11 mouse cellular contexts compared by ENCODE assay signal in genomic region chr17:35833894-35834293, GRCm38 (mm10). TPM values are rescaled to one million over a fixed set of nuclear protein-coding genes. Genes with fewer than 3 reads are reported as not detected.
DNase-seq lines count a peak whose midpoint lies in the region; ATAC-seq and TF ChIP-seq lines count a peak whose summit lies in the region.
"Had no signal": no experiment of that assay in that cellular context is flagged by ENCODE, and none has a peak within 500 bp of the region (broad histone marks: within the 10 kb centered on the region; RNA-seq: fewer than 3 reads in every experiment).

No protein-coding gene starts in this region.

- no peak overlapping the region for H3K27ac ChIP-seq in hindbrain, embryonic 10.5 days
- no peak overlapping the region for H3K27ac ChIP-seq in hindbrain, postnatal 0 days
- no peak overlapping the region for H3K27ac ChIP-seq in hindbrain, embryonic 11.5 days (ENCODE audit: low read depth, low read length)
- no peak overlapping the region for H3K27ac ChIP-seq in midbrain, embryonic 11.5 days (ENCODE audit: low read depth, low read length)

- no peak overlapping the region for H3K4me2 ChIP-seq in hindbrain, postnatal 0 days (ENCODE audit: low read depth, low read length)
- peak overlapping the region; percentile 2; the same call in 1 of the 2 replicates for H3K4me2 ChIP-seq in hindbrain, embryonic 11.5 days (replicated peaks; ENCODE audit: low read depth, low read length)
- H3K4me2 ChIP-seq in midbrain, embryonic 11.5 days = 0 out of 2 replicates have a peak overlapping the region, but pooled peaks have one; percentile 12

- ATAC-seq in hindbrain, postnatal 0 days = no peak
- ATAC-seq in hindbrain, embryonic 11.5 days (ENCODE audit: low FRiP score) = no peak
- no peak for ATAC-seq in midbrain, embryonic 11.5 days (ENCODE audit: low FRiP score)

- no peak for TF ChIP-seq CTCF in hindbrain, postnatal 0 days (IDR thresholded peaks at IDR 0.05; ENCODE audit: low read depth)

- DNase-seq in hindbrain, embryonic 10.5 days (ENCODE audit: low spot score) = no peak
- no peak for DNase-seq in hindbrain, postnatal 0 days (ENCODE audit: low spot score)
- peak; percentile 26 for DNase-seq in ZHBTc4 (ENCODE audit: low read depth, low spot score)
- DNase-seq in hindbrain, embryonic 11.5 days (ENCODE audit: low spot score) = peak; percentile 28
- DNase-seq in midbrain, embryonic 11.5 days (ENCODE audit: low spot score, missing footprints) = peak; percentile 84
- no peak for DNase-seq in layer of hippocampus, postnatal 10 days (ENCODE audit: low spot score in 2 of 2)
- DNase-seq in left cerebral cortex, adult 11 months (ENCODE audit: low spot score) = no peak
- DNase-seq in layer of hippocampus, postnatal 14 days (ENCODE audit: low spot score in 2 of 2) = no peak
- DNase-seq: right cerebral cortex, postnatal 14 days had no signal

- H3K36me3 ChIP-seq in hindbrain, embryonic 10.5 days = peaks cover 78% of the 10 kb centered on the region
- H3K36me3 ChIP-seq in hindbrain, postnatal 0 days (ENCODE audit: insufficient read depth, low read length) = peaks cover 28% of the 10 kb centered on the region
- H3K36me3 ChIP-seq in hindbrain, embryonic 11.5 days (ENCODE audit: control insufficient read depth, insufficient read depth, low read length) = peaks cover 27% of the 10 kb centered on the region
- H3K36me3 ChIP-seq in midbrain, embryonic 11.5 days (ENCODE audit: control insufficient read depth, insufficient read depth, low read length) = peaks cover 31% of the 10 kb centered on the region

- peak overlapping the region; percentile 90 for H3K4me3 ChIP-seq in hindbrain, embryonic 10.5 days
- no peak overlapping the region for H3K4me3 ChIP-seq in hindbrain, postnatal 0 days (ENCODE audit: low read length)
- H3K4me3 ChIP-seq in hindbrain, embryonic 11.5 days (ENCODE audit: low read depth, low read length) = no peak overlapping the region
- H3K4me3 ChIP-seq in midbrain, embryonic 11.5 days (ENCODE audit: low read depth, low read length) = no peak overlapping the region
- H3K4me3 ChIP-seq: layer of hippocampus, adult 2 months; megakaryocyte, embryonic 14.5 days had no signal

- H3K27me3 ChIP-seq in hindbrain, embryonic 10.5 days (ENCODE audit: insufficient read depth, poor library complexity, severe bottlenecking) = no peaks in the 10 kb centered on the region
- H3K27me3 ChIP-seq in hindbrain, postnatal 0 days (ENCODE audit: insufficient read depth, low read length) = no peaks in the 10 kb centered on the region
- H3K27me3 ChIP-seq in hindbrain, embryonic 11.5 days (ENCODE audit: control insufficient read depth, insufficient read depth, low read length) = no peaks in the 10 kb centered on the region
- no peaks in the 10 kb centered on the region for H3K27me3 ChIP-seq in midbrain, embryonic 11.5 days (ENCODE audit: control insufficient read depth, insufficient read depth, low read length)
- H3K27me3 ChIP-seq: megakaryocyte, embryonic 14.5 days had no signal

- H3K4me1 ChIP-seq in hindbrain, embryonic 10.5 days (replicated peaks) = peaks cover 46% of the 10 kb centered on the region
- peaks cover 13% of the 10 kb centered on the region; the same call in 1 of the 2 replicates for H3K4me1 ChIP-seq in hindbrain, postnatal 0 days (ENCODE audit: insufficient read depth, low read length)
- peaks cover 17% of the 10 kb centered on the region for H3K4me1 ChIP-seq in hindbrain, embryonic 11.5 days (replicated peaks; ENCODE audit: control insufficient read depth, insufficient read depth, low read length)
- peaks cover 25% of the 10 kb centered on the region for H3K4me1 ChIP-seq in midbrain, embryonic 11.5 days (ENCODE audit: control insufficient read depth, insufficient read depth, low read length)

- WGBS in hindbrain, embryonic 10.5 days = 66% methylated on average over 5 of the region's 5 CpGs
- 55% methylated on average over 5 of the region's 5 CpGs for WGBS in hindbrain, postnatal 0 days
- 60% methylated on average over 5 of the region's 5 CpGs for WGBS in hindbrain, embryonic 11.5 days
- 66% methylated on average over 5 of the region's 5 CpGs for WGBS in midbrain, embryonic 11.5 days

- no peaks in the 10 kb centered on the region for H3K9me3 ChIP-seq in hindbrain, embryonic 10.5 days
- H3K9me3 ChIP-seq in hindbrain, postnatal 0 days (ENCODE audit: low read length) = no peaks in the 10 kb centered on the region
- no peaks in the 10 kb centered on the region for H3K9me3 ChIP-seq in hindbrain, embryonic 11.5 days (ENCODE audit: control insufficient read depth, low read length)
- H3K9me3 ChIP-seq in midbrain, embryonic 11.5 days (ENCODE audit: control insufficient read depth, low read length) = no peaks in the 10 kb centered on the region
- H3K9me3 ChIP-seq: megakaryocyte, embryonic 14.5 days had no signal

- no peak overlapping the region for H3K9ac ChIP-seq in hindbrain, postnatal 0 days (replicated peaks; ENCODE audit: low read length)
- H3K9ac ChIP-seq in hindbrain, embryonic 11.5 days (ENCODE audit: low read depth, low read length) = no peak overlapping the region
- no peak overlapping the region for H3K9ac ChIP-seq in midbrain, embryonic 11.5 days (ENCODE audit: low read length)

RNA-seq across cellular contexts. Expression of gene Tubb5, which starts 4.2 kb away (rescaled TPM):
- polyA plus RNA-seq in hindbrain, embryonic 10.5 days (2016; fragmentation: Nextera tagmentation; extraction: Ambion mirVana) = 1,604 and 1,655 TPM in 2 replicates
- total RNA-seq in hindbrain, postnatal 0 days (2014; rRNA removed) = 3,311 and 3,326 TPM in 2 replicates
- polyA plus RNA-seq in hindbrain, postnatal 0 days (2015; fragmentation: Nextera tagmentation; extraction: Ambion mirVana) = 1,502 and 1,606 TPM in 2 replicates
- polyA plus RNA-seq in hindbrain, embryonic 11.5 days (2014; fragmentation: Nextera tagmentation; extraction: Ambion mirVana) = 1,599 and 1,667 TPM in 2 replicates
- polyA plus RNA-seq in midbrain, embryonic 11.5 days (2014; fragmentation: Nextera tagmentation; extraction: Ambion mirVana) = 1,522 and 1,543 TPM in 2 replicates
- 1,000 to 10,000 TPM; 1,119 to 1,208 TPM for total RNA-seq in layer of hippocampus, postnatal 10 days (2021)
- total RNA-seq in layer of hippocampus, postnatal 14 days (2021) = 100 to 1,000 TPM; 615 to 684 TPM

RNA-seq across cellular contexts. Expression of gene Mdc1, which starts 7.4 kb away (rescaled TPM):
- 18.3 and 20.7 TPM in 2 replicates for polyA plus RNA-seq in hindbrain, embryonic 10.5 days (2016; fragmentation: Nextera tagmentation; extraction: Ambion mirVana)
- 14.7 and 26.7 TPM in 2 replicates for total RNA-seq in hindbrain, postnatal 0 days (2014; rRNA removed)
- polyA plus RNA-seq in hindbrain, postnatal 0 days (2015; fragmentation: Nextera tagmentation; extraction: Ambion mirVana) = 3.9 and 4.1 TPM in 2 replicates
- polyA plus RNA-seq in hindbrain, embryonic 11.5 days (2014; fragmentation: Nextera tagmentation; extraction: Ambion mirVana) = 16.8 and 17.3 TPM in 2 replicates
- 19.4 and 21.5 TPM in 2 replicates for polyA plus RNA-seq in midbrain, embryonic 11.5 days (2014; fragmentation: Nextera tagmentation; extraction: Ambion mirVana)
- total RNA-seq in layer of hippocampus, postnatal 10 days (2021) = 10 to 100 TPM; 15.8 to 16.2 TPM
- total RNA-seq in layer of hippocampus, postnatal 14 days (2021) = 10 to 100 TPM; 13.6 to 15.0 TPM

RNA-seq across cellular contexts. Expression of gene Flot1, which starts 10.9 kb away (rescaled TPM):
- 58.4 and 63.7 TPM in 2 replicates for polyA plus RNA-seq in hindbrain, embryonic 10.5 days (2016; fragmentation: Nextera tagmentation; extraction: Ambion mirVana)
- total RNA-seq in hindbrain, postnatal 0 days (2014; rRNA removed) = 94.1 and 142 TPM in 2 replicates
- 162 TPM in 2 replicates for polyA plus RNA-seq in hindbrain, postnatal 0 days (2015; fragmentation: Nextera tagmentation; extraction: Ambion mirVana)
- 48.1 and 50.0 TPM in 2 replicates for polyA plus RNA-seq in hindbrain, embryonic 11.5 days (2014; fragmentation: Nextera tagmentation; extraction: Ambion mirVana)
- polyA plus RNA-seq in midbrain, embryonic 11.5 days (2014; fragmentation: Nextera tagmentation; extraction: Ambion mirVana) = 46.9 and 47.4 TPM in 2 replicates
- total RNA-seq in layer of hippocampus, postnatal 10 days (2021) = 100 to 1,000 TPM; 163 to 172 TPM
- total RNA-seq in layer of hippocampus, postnatal 14 days (2021) = 100 to 1,000 TPM; 139 to 147 TPM

RNA-seq across cellular contexts. Expression of gene Ier3, which starts 12.4 kb away (rescaled TPM):
- 3.8 and 4.8 TPM in 2 replicates for polyA plus RNA-seq in hindbrain, embryonic 10.5 days (2016; fragmentation: Nextera tagmentation; extraction: Ambion mirVana)
- total RNA-seq in hindbrain, postnatal 0 days (2014; rRNA removed) = 13.7 and 19.4 TPM in 2 replicates
- polyA plus RNA-seq in hindbrain, postnatal 0 days (2015; fragmentation: Nextera tagmentation; extraction: Ambion mirVana) = 18.3 and 19.4 TPM in 2 replicates
- 3.6 and 4.0 TPM in 2 replicates for polyA plus RNA-seq in hindbrain, embryonic 11.5 days (2014; fragmentation: Nextera tagmentation; extraction: Ambion mirVana)
- 2.5 and 4.0 TPM in 2 replicates for polyA plus RNA-seq in midbrain, embryonic 11.5 days (2014; fragmentation: Nextera tagmentation; extraction: Ambion mirVana)
- total RNA-seq in layer of hippocampus, postnatal 10 days (2021) = 1 to 10 TPM; 4.3 to 4.6 TPM
- total RNA-seq in layer of hippocampus, postnatal 14 days (2021) = 1 to 10 TPM; 3.8 to 4.2 TPM

RNA-seq across cellular contexts. Expression of gene Nrm, which starts 27.2 kb away (rescaled TPM):
- polyA plus RNA-seq in hindbrain, embryonic 10.5 days (2016; fragmentation: Nextera tagmentation; extraction: Ambion mirVana) = 70.1 and 75.9 TPM in 2 replicates
- 14.7 and 27.2 TPM in 2 replicates for total RNA-seq in hindbrain, postnatal 0 days (2014; rRNA removed)
- 24.6 and 25.7 TPM in 2 replicates for polyA plus RNA-seq in hindbrain, postnatal 0 days (2015; fragmentation: Nextera tagmentation; extraction: Ambion mirVana)
- polyA plus RNA-seq in hindbrain, embryonic 11.5 days (2014; fragmentation: Nextera tagmentation; extraction: Ambion mirVana) = 49.2 and 51.0 TPM in 2 replicates
- 59.8 and 61.0 TPM in 2 replicates for polyA plus RNA-seq in midbrain, embryonic 11.5 days (2014; fragmentation: Nextera tagmentation; extraction: Ambion mirVana)
- 1 to 10 TPM; 5.2 to 5.7 TPM for total RNA-seq in layer of hippocampus, postnatal 10 days (2021)
- total RNA-seq in layer of hippocampus, postnatal 14 days (2021) = 1 to 10 TPM; 3.9 to 4.7 TPM

Comparison
In these comparisons a context has a peak if more than half of its experiments do, and no peak if none do; other contexts are left out.
1. DNase-seq: peak in ZHBTc4 (single experiment), hindbrain, embryonic 11.5 days (single experiment) and midbrain, embryonic 11.5 days (single experiment); none in hindbrain, embryonic 10.5 days (single experiment), hindbrain, postnatal 0 days (single experiment), layer of hippocampus, postnatal 10 days (0 of 2), left cerebral cortex, adult 11 months (single experiment) and layer of hippocampus, postnatal 14 days (0 of 2).